Mouse (Mus musculus): ENCODE results near the gene Ralgapa2. TPM values are rescaled to one million over a fixed set of nuclear protein-coding genes. Genes with fewer than 3 reads are reported as not detected.

Gene Ralgapa2
- total RNA-seq, 2 experiments from 2014 or later: 19.0 to 21.3 TPM

DNA sequence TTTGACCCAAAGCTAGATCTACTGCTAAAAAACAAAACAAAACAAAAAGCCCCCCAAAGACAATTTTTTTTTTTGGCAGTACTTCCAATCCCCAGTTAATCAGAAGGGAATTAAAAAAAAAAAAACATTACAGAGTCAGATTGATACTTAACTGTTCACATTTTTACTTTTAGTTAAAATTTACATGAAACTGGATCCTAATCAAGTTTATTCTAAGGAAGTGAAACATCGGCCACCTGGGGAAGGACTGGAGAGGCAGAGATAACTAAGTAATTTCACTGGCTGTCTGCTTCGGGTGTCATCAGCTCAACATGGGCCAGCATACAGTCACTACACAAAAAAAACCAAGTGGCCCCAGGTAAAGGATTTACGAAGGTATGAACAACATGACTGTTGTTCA is 201.4 kb downstream of the Ralgapa2 start:
- DNase-seq (ENCODE audit: low spot score in 2 of 2): no peak

DNA sequence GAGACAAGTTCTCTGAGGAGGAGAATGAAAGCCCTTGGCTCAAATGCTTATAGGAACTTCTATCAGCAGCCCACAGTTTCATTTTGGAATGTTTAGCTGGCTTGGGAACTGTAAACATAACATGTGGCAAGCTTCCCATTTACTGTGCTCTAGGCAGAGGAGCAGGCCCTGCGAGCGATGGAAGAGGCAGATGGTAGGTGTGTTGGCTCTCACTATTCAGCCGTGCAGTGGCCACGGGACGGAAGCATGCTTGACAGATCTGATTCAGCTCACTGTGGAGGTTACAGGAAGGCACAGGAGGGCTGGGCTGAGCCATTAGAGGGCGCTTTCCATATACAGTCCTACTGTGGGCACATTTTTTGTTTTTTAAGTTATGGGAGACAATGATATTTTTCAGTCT is 201.9 kb downstream of the Ralgapa2 start:
- DNase-seq (ENCODE audit: low spot score in 2 of 2): peak; percentile 47 to 67

DNA sequence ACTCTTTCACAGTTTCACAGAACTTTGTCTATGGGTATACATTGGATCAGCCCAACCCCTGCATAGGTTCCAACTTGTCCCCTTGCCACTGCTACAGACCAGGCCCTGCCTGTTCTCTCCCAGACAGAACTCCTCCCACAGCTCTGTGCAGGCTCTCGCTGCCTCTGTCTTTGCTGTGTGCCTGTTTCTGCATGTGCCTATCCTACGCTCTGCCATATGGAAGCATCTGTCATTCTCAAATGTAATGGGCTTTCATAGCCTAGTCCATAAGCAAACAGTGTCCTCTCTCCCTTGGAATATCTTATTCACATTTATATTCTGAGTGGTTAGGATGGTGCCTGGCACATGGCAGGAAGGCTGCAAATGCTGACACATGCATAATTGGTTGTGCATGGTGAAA is 202.7 kb downstream of the Ralgapa2 start:
- peak; percentile 31 to 77 for DNase-seq (ENCODE audit: low spot score in 2 of 2)

GRCm38 (mm10) chr2:146307060-146307459 is 205.1 kb downstream of the Ralgapa2 start:
- DNase-seq (ENCODE audit: low spot score in 2 of 2): no peak

DNA sequence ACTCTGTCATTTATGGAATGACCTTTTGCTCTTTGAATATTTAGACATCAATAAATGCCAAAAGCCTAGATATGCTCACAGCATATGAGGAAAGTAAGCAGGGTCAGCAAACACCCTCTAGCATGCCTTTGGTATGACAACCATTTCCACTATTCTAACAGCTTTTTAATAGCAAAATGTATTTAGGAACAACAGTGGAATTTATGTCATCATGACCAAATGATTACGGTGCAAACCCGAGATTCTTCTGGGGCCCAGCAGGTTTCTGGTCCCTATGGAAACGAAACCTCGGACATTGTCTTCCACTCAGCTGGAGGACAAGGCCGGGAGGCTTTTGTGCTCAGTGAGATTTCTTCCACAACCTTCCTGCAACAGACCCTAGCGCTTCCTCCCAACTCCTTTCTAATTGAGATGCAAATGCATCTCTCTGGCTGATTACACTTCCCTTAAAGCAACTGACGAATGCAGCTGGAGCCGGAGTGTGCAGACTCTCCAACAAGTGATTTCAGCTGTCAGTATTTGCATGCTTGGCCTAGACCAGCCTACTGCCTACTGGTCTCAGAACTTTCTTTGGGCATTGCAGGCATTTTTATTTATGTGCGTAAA is 209.9 kb downstream of the Ralgapa2 start:
- no peak for DNase-seq (ENCODE audit: low spot score in 2 of 2)

- DNase-seq (ENCODE audit: low spot score in 2 of 2): no peak
Observed at GRCm38 (mm10) chr2:146300500-146301020, 211.6 kb downstream of the Ralgapa2 start.

DNA sequence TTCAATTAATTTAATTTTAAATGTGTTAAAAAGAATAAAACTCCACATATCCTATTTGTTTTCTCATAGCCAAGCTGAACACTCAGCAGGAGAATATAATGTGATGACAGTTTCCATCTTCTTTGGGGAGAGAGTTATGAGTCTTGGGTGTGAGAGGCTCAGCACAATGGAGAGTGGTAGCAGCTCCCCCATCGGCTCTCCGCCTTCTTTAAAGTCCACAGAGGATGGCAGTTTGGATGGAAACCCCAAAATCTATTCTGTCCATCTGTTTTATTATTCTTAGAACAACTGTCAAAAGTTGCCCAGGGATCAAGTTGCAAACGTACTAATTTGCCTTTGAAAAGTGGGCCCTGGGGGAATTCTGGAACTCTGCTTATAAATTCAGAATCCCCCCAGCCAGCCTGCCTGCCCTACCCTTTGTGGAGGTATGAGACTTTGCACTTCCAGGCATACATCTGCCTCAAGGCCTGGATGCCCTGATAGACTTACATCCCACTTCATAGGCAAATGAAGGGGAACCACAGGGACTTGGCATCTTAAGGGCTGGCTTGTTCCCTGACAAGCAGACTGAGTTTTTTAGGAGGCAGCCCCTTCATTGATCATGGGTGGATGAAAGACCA is 212.2 kb downstream of the Ralgapa2 start:
- DNase-seq (ENCODE audit: low spot score in 2 of 2): no peak

DNA sequence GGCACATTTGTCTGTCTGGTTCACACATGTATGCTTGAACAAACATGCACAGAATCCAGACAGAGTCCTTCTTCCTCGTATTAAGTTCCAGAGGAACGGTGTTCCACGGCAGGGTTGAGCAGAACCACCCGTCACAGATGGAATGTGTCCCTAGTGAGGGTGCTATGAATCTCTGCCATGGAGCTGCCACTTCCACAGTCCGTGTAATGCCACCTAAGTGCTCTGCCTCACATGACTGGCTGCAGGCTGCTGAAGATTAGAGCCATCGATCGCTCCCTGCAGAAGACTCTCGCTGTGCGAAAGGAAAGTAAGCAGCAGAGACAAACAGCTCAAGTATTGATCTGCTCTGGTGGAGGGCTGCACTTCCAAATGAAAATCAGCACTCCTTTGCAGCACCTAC is 218.6 kb downstream of the Ralgapa2 start:
- no peak for DNase-seq (ENCODE audit: low spot score in 2 of 2)

DNA sequence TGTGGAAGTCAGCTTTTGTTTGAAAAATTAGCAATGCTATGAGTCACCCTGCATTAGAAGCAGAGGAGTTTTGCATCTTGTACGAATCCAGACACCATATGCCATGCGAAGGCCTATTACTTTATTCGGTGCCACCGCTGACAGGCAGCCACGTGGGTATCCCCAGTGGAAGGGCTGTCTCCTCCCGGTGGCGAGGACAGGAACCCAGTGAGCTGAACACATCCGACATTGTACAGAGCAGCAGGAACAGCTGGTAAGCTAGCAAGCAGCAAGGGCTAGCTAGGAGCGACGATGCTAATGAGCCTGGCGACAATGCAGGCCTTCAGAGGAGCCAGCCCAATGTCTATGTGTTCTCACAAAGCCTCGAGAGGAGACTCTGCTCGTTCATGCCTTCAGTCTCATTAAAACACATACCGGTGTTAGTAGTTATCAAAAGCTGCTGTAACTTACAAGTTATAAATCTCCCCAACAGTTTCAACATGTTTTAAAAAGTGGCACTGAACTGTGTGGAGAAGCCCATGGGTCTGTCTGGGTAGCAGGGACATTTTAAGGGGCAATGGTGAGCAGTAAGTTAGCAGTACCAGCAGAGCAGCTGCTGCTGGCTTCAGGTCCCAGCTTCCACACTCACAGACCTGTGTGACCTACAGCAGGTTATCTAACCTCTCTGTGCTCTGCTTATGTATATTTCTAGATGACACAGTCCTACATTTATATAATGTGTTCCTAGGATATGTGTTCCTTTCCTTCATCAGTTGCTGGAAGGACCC is 221.1 kb downstream of the Ralgapa2 start:
- DNase-seq (ENCODE audit: low spot score in 2 of 2): peak; percentile 61 to 84

- no peak for DNase-seq (ENCODE audit: low spot score in 2 of 2)
Observed at GRCm38 (mm10) chr2:146290366-146290765, 221.8 kb downstream of the Ralgapa2 start.

DNA sequence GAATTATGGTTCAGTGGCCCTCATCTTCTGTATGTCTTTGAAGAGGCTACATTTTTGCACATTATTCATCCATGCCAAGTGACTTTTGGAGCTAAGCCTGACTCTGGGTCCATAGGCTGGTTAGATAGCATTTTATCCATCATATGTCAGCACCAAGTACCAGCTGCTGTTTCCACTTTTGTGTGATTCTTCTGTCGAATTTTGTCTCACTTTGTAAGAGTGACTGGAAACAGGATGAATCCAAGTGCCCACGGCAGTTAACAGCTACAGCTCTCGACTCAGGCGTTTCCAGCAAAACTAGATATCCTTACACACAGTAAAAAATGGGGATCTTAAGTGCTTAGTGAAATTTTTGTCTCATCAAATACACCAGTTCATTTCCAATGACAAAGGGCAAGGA is 222.8 kb downstream of the Ralgapa2 start:
- no peak for DNase-seq (ENCODE audit: low spot score in 2 of 2)

GRCm38 (mm10) chr2:146288326-146288725 is 223.8 kb downstream of the Ralgapa2 start:
- no peak for DNase-seq (ENCODE audit: low spot score in 2 of 2)

DNA sequence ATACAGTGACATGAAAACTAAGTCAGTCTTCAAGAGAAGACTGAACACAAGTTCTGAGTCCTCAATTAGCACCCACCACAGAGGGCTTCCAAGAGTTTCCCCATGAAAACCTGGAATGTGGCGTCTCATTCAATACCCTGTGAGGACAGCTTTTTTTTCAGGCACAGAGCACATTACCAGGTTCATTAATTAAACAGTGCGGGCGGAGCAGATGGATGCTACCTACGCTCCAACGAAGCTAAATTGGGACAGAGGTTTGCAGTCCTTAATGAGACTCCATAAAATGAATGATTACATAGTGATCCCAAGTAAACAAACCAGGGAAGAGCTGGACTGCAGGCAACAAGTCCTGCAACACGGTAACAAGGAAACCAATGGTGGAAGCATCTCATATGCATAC is 224.6 kb downstream of the Ralgapa2 start:
- DNase-seq (ENCODE audit: low spot score in 2 of 2): peak; percentile 50 to 76

- no peak for DNase-seq (ENCODE audit: low spot score in 2 of 2)
Observed at GRCm38 (mm10) chr2:146281346-146281745, 230.8 kb downstream of the Ralgapa2 start.

- no peak for DNase-seq (ENCODE audit: low spot score in 2 of 2)
Observed at GRCm38 (mm10) chr2:146280921-146281274, 231.2 kb downstream of the Ralgapa2 start.

- DNase-seq (ENCODE audit: low spot score in 2 of 2): no peak
Observed at GRCm38 (mm10) chr2:146280221-146280920, 231.8 kb downstream of the Ralgapa2 start.

DNA sequence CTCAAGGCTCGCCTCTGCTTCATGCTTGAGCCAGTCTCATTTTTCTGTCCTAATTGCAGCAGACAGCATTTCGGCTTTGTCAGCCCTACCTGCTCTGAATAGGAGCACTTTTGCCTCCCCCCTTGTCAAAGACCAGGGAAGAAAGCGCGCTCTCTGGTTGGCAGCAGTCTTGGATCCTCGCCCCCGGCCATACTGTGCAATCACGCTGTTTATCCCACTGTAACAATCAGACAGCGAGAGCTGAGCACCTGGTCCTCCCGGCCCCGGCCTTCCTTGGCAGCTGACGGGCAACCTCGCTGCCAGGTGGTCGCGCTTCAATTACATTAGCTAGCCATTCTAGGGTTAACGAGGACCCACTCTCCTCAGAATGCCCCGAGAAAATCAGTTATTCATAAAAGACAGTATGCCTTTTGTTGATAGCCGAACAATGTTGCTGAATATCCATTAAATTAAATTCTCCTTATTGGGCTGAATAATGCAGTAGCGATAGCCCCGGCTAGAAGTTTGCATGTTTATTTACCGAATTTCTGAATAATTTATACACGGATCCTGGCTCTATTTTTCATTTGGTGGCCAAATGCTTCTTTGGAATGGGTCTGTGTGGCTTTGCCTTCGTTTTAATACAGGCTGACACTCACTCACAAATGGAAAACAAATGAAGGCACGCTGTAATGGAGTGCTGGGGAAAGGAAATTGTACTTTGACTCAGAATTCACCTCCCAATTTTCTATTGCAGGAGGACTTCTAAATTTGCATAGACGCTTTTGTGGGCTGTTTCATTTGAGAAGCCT is 232.5 kb downstream of the Ralgapa2 start:
- DNase-seq (ENCODE audit: low spot score in 2 of 2): peak in 1 of 2 experiments; percentile 37

- DNase-seq (ENCODE audit: low spot score in 2 of 2): no peak
Observed at GRCm38 (mm10) chr2:146278381-146278780, 233.8 kb downstream of the Ralgapa2 start.

GRCm38 (mm10) chr2:146266539-146266938 is 245.6 kb downstream of the Ralgapa2 start:
- DNase-seq (ENCODE audit: low spot score in 2 of 2): no peak

- DNase-seq (ENCODE audit: low spot score in 2 of 2): no peak
Observed at GRCm38 (mm10) chr2:146265045-146265444, 247.1 kb downstream of the Ralgapa2 start.

- no peak for DNase-seq (ENCODE audit: low spot score in 2 of 2)
Observed at GRCm38 (mm10) chr2:146262966-146263365, 249.2 kb downstream of the Ralgapa2 start.

Data from layer of hippocampus, adult 18-20 months (tissue).